Mouse (Mus musculus) retina, postnatal 7 days (tissue): Measurements from ENCODE around the gene Acpp.

Experiments used
- DNase-seq: peaks from one replicate; pipeline ENCODE4 v3.0.0-alpha.2; 2012; ENCODE audit warnings: low read depth, low spot score

Acpp gene

DNA sequence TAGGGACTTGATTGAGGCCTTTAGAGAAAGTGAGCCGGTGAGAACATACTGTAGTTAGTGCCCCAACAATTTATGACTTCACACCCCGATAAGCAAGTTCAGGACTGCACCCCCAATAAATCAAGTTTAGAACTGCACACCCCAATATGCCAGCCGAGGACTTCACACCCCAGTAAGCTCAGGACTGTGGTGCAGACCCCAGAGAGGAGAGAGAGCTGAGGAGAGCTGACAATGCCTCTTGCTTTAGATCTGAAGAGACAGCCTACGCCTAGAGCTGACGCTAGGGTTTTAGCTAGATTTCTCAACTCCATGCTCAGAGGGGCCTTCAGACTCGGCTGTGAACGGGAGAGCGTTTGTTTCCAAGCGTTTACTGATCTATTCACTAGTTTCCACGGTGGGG, 32.7 kb downstream of the Acpp start:
- DNase-seq = no peak

- no peak for DNase-seq
Observed at GRCm38 (mm10) chr9:104304376-104304775, 33.2 kb downstream of the Acpp start.

DNA sequence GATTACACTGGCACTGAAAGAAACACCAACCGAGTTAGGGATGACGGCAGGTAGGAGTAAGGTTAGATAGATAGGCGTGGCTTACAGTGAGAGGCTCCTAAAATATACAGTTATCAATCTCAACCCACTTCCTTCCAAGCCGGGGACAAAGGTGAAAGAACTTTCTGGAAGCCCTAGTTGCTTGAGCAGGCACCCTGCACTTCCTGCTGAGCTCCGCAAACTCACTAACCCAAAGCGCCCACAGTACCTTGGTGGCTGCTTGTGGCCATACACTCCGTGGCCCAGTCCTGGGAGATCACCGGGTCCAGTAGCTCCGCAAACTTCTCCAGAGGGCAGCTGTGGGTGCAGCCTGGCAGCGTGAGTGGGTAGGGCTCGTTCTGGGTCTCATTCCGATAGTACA, 37.0 kb downstream of the Acpp start:
- DNase-seq = no peak

DNA sequence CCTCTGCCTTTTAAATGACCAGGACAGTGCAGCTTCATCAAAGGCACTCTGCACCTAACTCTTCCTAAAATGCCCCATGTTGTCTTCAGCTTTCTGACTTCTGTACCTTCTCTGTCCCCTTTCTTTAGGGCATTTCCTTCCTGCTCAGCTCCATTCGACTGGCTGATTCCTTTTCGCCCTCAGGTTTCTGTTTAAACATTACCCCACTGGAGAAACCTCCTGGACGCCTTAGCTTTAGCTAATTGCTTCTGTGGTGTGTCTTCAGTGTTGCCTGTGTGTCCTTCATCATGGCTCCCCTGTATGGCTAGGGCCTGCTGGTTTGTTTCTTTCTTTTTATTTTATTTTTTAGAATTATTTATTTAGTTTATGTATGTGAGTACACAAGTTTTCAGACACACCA, 40.5 kb downstream of the Acpp start:
- no peak for DNase-seq

- no peak for DNase-seq
Observed at GRCm38 (mm10) chr9:104284934-104285333, 52.6 kb downstream of the Acpp start.

DNA sequence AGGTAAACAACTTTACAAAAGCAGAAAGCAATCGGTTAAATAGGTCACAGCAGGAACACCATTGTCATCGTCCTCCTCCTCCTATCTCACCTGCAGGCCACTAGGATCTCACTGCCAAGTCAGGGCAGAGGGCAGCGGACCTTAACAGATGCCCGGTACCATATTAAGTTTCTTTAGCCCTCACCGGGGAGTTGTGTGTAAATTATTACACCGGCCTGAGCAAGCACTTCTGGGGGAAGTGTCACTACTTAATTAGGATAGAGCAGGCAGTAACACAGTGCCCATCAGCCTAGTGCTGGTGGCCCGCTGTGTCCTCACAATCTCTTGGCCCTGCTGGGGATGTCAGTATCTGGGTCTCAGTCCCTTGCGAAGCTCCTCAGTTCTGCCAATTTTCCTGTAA, 55.0 kb downstream of the Acpp start:
- no peak for DNase-seq

DNA sequence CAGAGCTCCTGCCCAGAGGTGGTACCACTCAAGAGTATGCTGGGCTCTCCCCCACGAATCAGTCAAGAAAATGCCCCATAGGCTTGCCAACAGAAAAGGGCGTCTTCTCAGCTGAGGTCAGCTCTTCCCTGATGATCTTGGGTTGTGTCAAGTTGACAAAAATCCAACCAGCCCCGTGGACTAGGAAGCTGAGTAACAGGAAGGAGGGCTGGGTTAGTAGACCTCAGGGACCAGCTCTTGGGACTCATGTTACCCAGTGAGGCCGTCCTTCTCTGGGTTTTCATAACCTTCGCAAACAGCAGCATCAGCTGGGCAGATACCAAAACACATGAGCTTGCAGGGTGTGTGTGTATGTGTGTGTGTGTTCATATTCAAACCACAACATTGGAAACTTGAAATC, 55.8 kb downstream of the Acpp start:
- no peak for DNase-seq

DNA sequence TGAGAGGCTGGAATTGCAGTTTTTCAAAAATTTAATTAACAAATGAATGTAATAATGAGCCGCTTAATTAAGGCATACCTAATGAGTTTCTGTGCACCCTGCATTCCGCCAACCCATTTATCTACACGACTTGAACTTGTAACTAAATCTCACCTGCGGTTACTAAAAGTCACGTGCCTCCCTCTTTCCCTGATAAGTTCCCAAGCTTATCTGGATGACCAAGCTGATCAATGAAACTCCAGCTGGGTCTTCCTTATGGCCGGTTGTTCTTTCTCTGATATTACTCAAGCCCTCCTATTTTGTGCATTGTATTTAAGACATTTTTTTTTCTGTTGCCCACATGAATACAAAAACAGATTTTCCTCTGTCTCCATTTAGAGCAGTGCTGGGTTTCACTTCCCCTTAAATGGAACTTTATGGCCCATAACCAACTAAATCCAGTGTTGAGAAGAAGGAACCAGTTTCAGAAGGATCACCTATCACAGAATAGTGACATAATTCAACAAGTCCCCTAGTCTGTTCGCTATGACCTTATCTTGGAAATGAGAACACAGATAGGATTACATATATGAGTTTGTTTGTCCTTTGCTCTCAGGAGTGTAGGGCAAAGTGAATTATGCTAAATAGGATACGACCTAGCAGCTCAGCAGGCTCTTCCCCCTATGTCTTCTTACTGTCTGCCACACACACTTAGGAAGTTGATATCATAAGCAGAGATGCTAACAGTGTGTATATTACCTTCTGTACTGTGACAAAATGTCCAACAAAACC, 56.6 kb downstream of the Acpp start:
- no peak for DNase-seq

- DNase-seq = peak; percentile 46
Observed at GRCm38 (mm10) chr9:104277528-104278162, 59.9 kb downstream of the Acpp start.

DNA sequence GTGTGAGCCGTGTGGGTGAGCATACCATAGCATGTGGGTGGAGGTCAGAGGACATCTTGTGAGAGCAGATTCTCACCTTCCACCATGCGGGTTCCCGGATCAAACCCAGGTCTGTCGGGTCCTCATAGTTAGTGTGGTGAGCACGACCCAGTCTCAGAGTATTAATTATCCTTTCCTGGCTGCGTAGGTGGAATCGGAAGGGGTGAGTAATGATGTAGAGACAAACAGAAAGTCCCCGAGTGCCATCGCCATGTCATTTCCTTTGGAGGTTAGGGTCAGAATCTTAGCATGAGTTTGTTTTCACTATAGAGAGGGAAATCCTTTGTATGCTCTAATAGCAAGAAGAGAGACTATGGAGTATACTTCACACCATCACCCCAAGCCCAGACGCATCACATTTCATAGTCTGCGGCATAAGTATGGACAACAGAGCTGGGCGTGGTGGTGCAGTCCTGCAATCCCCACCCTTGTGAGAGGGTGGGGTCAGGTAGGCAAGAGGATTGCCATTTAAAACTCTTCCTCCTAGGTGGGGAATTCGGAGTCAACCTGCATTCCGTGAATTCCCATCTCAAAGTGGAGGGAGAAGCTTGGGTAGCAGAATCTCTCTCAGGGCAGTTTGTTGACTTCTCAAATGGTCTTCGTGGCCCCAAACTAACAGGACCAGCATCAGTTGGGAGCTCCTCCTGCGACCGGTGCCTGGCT, 62.3 kb downstream of the Acpp start:
- DNase-seq = no peak

DNA sequence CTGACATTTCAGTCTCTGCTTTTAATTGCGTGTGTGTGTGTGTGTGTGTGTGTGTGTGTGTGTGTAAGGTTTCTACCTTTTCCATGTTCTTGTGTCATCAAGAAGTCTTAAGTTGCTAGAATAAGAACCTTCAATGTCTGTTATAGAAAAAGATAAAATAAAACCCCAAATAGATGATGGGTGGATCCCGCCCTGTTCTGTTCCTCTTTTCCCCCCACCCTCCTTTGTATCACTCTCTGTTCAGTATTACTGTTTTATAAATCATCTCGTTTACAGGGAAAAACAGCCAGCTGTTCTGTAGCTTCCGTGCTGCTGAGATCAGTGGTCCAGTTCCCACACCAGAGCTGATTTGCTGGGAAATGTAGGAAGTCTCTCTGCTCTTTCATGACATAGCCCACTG, 65.5 kb downstream of the Acpp start:
- no peak for DNase-seq

DNA sequence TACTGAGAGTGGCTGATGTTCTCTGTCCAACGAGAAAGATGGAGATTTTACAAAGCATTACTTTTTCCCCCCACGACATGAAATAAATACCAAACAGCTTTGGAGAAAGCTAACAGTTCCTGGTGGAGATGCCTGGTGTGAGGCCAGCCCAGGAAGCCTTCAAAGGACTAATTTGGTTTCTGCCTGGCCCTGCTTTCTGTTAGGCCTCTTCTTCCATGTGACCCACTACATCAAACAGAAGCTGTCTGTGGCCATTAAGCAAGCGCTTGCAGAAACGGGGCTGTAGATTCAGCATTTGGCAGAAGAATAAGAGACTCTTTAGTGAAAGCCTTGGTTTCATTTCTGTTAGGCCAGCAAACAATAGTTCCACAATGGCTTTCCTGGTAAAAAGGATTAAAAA, 65.9 kb downstream of the Acpp start:
- DNase-seq = no peak

GRCm38 (mm10) chr9:104269944-104270343, 67.6 kb downstream of the Acpp start:
- no peak for DNase-seq

- DNase-seq = peak; percentile 51
Observed at GRCm38 (mm10) chr9:104269349-104269871, 68.1 kb downstream of the Acpp start.

DNA sequence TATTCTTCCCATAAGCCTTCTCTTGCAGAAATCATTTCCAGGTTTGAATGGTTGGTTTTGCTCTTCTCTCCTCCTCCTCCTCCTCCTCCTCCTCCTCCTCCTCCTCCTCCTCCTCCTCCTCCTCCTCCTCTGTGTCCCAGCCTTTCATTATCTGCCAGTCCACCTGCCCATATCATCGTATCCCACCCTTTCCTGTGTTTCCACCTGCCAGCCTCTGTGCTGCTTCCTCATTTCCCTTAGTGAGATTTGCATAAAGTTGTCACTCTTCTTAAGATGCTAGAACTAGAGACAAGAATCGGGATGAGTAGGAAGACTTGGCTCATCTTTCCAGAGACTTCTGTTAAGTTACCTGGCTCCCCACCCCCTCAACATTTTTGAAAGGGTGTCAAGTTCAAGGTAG, 73.0 kb downstream of the Acpp start:
- DNase-seq = no peak

GRCm38 (mm10) chr9:104262823-104263352, 74.7 kb downstream of the Acpp start, which contains the start of gene Dnajc13:
TSS of gene Dnajc13 (minus strand) at chr9:104262930.
- DNase-seq = peak; percentile 97

GRCm38 (mm10) chr9:104262016-104262762, 75.4 kb downstream of the Acpp start:
- no peak for DNase-seq

GRCm38 (mm10) chr9:104260306-104260705, 77.2 kb downstream of the Acpp start:
- no peak for DNase-seq

GRCm38 (mm10) chr9:104256085-104256484, 81.5 kb downstream of the Acpp start:
- DNase-seq = no peak

GRCm38 (mm10) chr9:104254408-104255180, 83.0 kb downstream of the Acpp start:
- DNase-seq = no peak

DNA sequence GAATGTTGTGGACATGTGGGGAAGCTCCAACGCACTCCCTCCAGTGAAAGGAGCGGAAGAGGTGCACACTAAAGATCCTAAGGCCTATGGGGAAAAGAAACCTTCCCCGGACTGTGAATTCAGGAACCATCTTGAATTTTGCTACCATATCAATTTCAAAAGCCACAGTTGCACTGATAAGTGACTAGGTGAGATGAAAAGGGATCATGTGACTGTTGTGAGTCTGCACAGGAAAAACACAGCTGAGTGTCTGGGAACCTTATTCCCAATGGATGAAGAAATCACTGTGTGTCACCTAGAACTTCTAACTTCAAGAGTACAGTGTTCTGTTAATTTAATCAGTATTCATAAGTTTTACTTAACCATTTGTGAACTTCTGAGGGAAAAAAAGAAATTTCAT, 84.9 kb downstream of the Acpp start:
- no peak for DNase-seq
